Mouse (Mus musculus) embryonic facial prominence, embryonic 14.5 days (tissue): ENCODE data around the gene Zfp626. TPM values are rescaled to one million over a fixed set of nuclear protein-coding genes. Genes with fewer than 3 reads are reported as not detected.
A peak's percentile ranks its signal among the peaks of the same experiment; 100 is the strongest.
"Not testable (repeated sequence)": the region's sequence is repeated elsewhere in the genome, so short reads cannot be mapped to it uniquely, and the experiment has no call there.

Experiments
- ATAC-seq: fragments of 200-750 bp; cut with Nextera tagmentation; 2 replicates; pipeline ENCODE4 v1.8.0; 2017; ENCODE audit warnings: low read depth, moderate number of reproducible peaks, moderate TSS enrichment
- DNase-seq: peaks from one replicate; pipeline ENCODE4 v3.0.0-alpha.2; 2015; ENCODE audit warnings: low spot score
- H3K27ac ChIP-seq: fragments of 300-500 bp; sonication (generic); replicated peaks from 2 replicates; pipeline ENCODE4 v1.5.1; 2014; ENCODE audit warnings: low read depth, mild to moderate bottlenecking, low read length, moderate library complexity
- H3K27me3 ChIP-seq: fragments of 300-500 bp; sonication (generic); replicated peaks from 2 replicates; pipeline ENCODE4 v1.6.1; 2014; ENCODE audit warnings: low read length; ENCODE audit not compliant: control insufficient read depth, insufficient read depth
- H3K36me3 ChIP-seq: fragments of 300-500 bp; sonication (generic); 2 replicates; pipeline ENCODE4 v1.6.1; 2014; ENCODE audit warnings: low read length, mixed read lengths; ENCODE audit not compliant: control insufficient read depth, insufficient read depth
- H3K4me1 ChIP-seq: fragments of 300-500 bp; sonication (generic); 2 replicates; pipeline ENCODE4 v1.6.1; 2014; ENCODE audit warnings: antibody characterized with exemption, low read length; ENCODE audit not compliant: control insufficient read depth, insufficient read depth
- H3K4me2 ChIP-seq: fragments of 300-500 bp; sonication (generic); 2 replicates; pipeline ENCODE4 v1.6.1; 2014; ENCODE audit warnings: low read depth, mild to moderate bottlenecking, low read length, moderate library complexity, mixed read lengths
- H3K4me3 ChIP-seq: fragments of 300-500 bp; sonication (generic); 2 replicates; pipeline ENCODE4 v1.5.1; 2014; ENCODE audit warnings: low read depth, mild to moderate bottlenecking, low read length
- H3K9ac ChIP-seq: fragments of 300-500 bp; sonication (generic); 2 replicates; pipeline ENCODE4 v1.6.1; 2014; ENCODE audit warnings: low read depth, mild to moderate bottlenecking, low read length, moderate library complexity, mixed read lengths
- H3K9me3 ChIP-seq: fragments of 300-500 bp; sonication (generic); 2 replicates; pipeline ENCODE4 v1.6.1; 2016; ENCODE audit warnings: low read length; ENCODE audit not compliant: control insufficient read depth
- WGBS: fragments of 180-500 bp; shearing (Covaris S2); extraction: QIAGEN DNeasy Blood & Tissue Kit; methylation state at CpG from one replicate; pipeline ENCODE4 v1.1.7; 2014; 5-methylcytosine and 5-hydroxymethylcytosine counted together
- polyA plus RNA-seq: library from polyadenylated mRNA; unstranded; fragments of >200 nt; fragmentation: Nextera tagmentation; extraction: Ambion mirVana; gene quantifications from 2 replicates; pipeline ENCODE4 v1.2.1, GENCODE M21; 2014

Gene Zfp626
- polyA plus RNA-seq, 1 experiment from 2014 or later: 1.9 TPM

DNA sequence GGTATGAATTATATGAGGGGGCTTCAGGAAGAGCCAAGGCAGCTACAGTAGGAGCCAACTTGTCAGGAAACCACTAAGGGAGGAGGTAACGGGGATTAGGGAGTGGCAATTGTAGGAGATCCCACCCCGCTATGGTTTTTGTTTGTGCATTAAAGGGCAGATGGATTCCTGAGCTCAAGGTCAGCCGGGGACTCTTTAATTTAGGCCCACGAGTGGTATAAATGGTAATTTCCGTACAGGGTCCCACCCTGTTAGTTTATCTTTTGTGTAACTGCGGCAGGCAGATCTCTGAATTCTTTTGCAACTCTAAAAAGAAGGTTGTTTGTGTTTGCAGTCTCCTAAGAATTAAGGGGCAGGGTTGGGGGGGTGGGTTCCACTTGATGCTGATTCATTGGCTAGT, 33.1 kb downstream of the Zfp626 start:
- Histone ChIP-seq H3K4me2 (no peak overlapping the region), H3K9ac (no peak overlapping the region), H3K27me3 (no peaks in the 10 kb centered on the region), H3K9me3 (no peaks in the 10 kb centered on the region), H3K27ac (no peak overlapping the region), H3K4me1 (no peaks in the 10 kb centered on the region), H3K36me3 (peaks cover 7% of the 10 kb centered on the region; the same call in 1 of the 2 replicates), H3K4me3 (no peak overlapping the region)
- no peak for ATAC-seq
- no peak for DNase-seq
- WGBS: 94% methylated on average over 6 of the region's 6 CpGs

DNA sequence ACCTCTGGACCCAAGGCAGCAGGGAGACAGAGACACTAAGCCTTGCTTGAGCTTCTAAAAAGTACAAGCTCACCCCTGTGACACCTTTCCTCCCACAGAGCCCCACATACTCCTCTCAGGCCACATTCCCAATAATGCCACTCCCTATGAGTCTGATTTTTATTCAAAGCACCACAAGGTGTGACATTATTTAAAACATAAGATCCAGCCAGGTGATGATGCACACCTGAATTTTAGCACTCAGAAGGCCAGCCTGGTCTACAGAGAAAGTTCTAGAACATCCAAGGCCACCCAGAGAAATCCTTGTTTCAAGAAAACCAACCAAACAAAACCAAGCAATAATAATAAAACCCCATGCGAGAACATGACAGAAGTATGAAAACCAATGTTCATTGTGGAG, 50.2 kb downstream of the Zfp626 start, which contains the start of gene Zfp607a:
TSS of gene Zfp607a (plus strand) at position 301 of the 400 bp plus-strand sequence.
- Histone ChIP-seq H3K27me3 (no peaks in the 10 kb centered on the region), H3K27ac (no peak within 1 kb of the TSS), H3K9ac (no peak within 1 kb of the TSS), H3K4me3 (no peak within 1 kb of the TSS), H3K36me3 (peaks cover 20% of the 10 kb centered on the region), H3K4me2 (no peak within 1 kb of the TSS), H3K9me3 (no peaks in the 10 kb centered on the region), H3K4me1 (peaks cover 5% of the 10 kb centered on the region; the same call in 1 of the 2 replicates)
- DNase-seq (no peak), ATAC-seq (no peak)
- WGBS: 86% methylated on average over 1 of the region's 1 CpGs

DNA sequence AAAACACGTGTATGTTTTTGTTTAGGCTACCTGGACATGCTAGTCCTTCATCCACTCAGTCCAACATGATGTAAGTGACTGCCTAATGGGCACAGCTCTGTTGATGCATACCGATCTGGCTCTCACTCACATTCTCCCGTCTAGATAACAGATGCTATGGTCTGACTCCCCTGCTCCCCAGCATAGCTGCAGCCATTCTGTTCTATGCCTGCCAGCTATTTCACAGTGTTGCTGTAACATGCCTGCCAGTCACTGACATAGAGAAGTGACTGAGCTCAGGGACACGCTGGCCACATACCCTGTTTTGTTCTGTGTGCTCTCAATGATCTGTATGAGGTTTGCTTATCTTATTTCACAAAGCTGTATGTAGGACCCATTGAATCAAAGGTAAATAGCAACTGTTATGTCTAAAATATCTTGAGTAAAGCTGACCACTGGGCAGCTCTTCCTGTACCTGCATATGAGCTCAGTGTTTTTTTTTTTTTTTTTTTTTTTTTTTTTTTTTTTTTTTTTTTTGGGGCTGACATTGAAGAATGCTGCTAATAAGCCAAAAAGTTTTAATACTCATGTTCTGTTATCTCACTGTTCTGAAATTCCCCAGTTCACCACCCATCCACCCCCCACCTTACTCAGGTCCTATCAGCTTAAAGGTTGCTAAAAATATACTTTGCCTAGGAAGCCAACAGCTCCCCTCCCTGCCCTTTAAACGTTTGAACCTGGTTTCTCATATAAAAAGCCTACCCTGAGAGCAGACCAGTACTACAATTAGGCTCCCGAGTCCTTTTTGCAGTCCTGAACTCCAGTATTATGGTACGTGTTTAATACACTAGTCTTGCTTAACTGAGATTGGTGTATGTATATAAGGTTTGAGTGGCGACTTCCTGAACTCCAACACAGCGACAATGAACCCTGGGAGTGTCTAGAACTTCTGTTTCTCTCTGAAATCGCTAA, 52.6 kb downstream of the Zfp626 start:
- peak overlapping the region; percentile 70; the same call in 1 of the 2 replicates for H3K27ac ChIP-seq
- DNase-seq (peak; percentile 5), ATAC-seq (no peak)
- peak overlapping the region; percentile 74 for H3K9ac ChIP-seq
- H3K4me1 ChIP-seq: peaks cover 5% of the 10 kb centered on the region; the same call in 1 of the 2 replicates
- peak overlapping the region; percentile 58 for H3K4me3 ChIP-seq
- WGBS: 24% methylated on average over 10 of the region's 10 CpGs
- peaks cover 16% of the 10 kb centered on the region for H3K36me3 ChIP-seq
- no peaks in the 10 kb centered on the region for H3K27me3 ChIP-seq
- H3K9me3 ChIP-seq: no peaks in the 10 kb centered on the region
- H3K4me2 ChIP-seq: peak overlapping the region; percentile 60

DNA sequence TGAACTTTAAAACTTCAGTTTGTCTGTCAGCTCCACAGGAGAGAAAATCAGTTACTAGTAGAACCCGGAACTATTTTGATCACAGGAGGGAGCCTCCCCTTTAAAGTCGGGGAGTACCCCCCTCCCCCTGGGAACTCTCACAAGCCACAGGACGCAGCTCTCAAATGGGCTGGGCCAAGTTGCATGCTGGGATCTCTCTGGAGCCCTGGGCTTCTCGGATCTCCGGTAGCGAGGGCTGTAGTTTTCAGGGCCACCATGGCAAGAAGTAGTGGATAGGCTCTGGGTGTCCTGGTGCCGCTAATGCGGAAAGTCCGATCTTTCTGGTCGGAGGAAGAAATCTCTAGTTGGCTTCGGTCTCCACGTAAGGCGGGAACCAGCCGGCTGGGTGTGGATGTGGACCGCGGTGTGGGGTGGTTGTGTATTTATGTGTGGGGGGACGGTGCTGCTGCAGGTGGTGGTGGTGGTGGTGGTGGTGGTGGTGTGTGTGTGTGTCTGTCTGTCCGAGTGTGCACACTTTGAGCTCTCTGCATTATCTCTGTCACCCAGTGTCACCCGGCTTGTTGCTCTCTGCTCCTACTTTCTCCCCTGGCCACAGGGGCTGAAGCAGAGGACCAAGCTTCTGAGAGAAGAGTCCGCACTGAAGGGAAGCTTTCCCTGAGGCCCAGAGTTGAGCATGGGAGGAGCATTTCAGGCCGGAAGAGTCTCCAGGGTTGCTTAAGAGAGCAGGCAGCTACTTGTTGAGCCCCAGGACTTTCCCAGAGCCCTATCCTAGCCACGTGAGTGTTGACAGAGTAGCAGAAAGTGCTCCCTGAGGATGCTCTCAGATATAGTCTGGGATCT, 53.6 kb downstream of the Zfp626 start:
- Histone ChIP-seq H3K27ac (peak overlapping the region; percentile 70), H3K27me3 (no peaks in the 10 kb centered on the region), H3K36me3 (peaks cover 13% of the 10 kb centered on the region), H3K9ac (peak overlapping the region; percentile 74), H3K4me1 (peaks cover 5% of the 10 kb centered on the region; the same call in 1 of the 2 replicates), H3K4me2 (peak overlapping the region; percentile 60), H3K9me3 (no peaks in the 10 kb centered on the region), H3K4me3 (peak overlapping the region; percentile 58)
- DNase-seq: peak; percentile 94
- under 1% methylated on average over 20 of the region's 22 CpGs for WGBS
- peak; percentile 94 for ATAC-seq

DNA sequence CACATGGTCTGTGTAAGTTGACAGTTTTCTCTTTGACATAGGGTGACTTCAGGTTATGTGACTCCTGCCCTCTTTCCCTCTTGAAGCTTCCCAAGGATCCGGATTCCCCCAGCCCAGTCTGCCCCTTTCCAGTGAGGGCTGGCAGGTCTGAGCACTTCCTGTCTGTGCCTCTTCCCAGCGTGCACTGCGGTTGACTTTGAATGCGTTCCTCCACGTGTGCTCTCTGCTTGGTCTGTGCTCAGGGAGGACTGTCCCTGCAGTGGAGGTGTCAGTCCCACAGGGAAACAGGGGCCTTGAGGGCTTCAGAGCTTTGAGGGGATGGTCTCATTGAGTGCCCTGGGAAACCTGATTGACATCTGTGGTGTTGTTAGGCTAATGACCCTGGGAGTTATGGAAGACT, 55.6 kb downstream of the Zfp626 start:
- not testable (repeated sequence) for H3K4me1 ChIP-seq, H3K27ac ChIP-seq, ATAC-seq, H3K4me2 ChIP-seq, H3K27me3 ChIP-seq, H3K9ac ChIP-seq, DNase-seq, H3K9me3 ChIP-seq, H3K4me3 ChIP-seq
- 81% methylated on average over 5 of the region's 5 CpGs for WGBS
- peaks cover 28% of the 10 kb centered on the region for H3K36me3 ChIP-seq

Other genes with a start within 250 kb of the Zfp626 start
- gene Akt2, start 215.6 kb upstream of the Zfp626 start, polyA plus RNA-seq: 114 and 123 TPM in 2 replicates
- gene Ttc9b, start 153.3 kb upstream of the Zfp626 start, polyA plus RNA-seq: 3.8 and 4.6 TPM in 2 replicates
- 7.2 and 8.0 TPM in 2 replicates for gene Map3k10, start 132.6 kb upstream of the Zfp626 start, polyA plus RNA-seq
- gene Zfp607b, start 117.9 kb upstream of the Zfp626 start, polyA plus RNA-seq: 3.2 and 3.4 TPM in 2 replicates
- gene Zfp60, start 75.8 kb upstream of the Zfp626 start, polyA plus RNA-seq: 30.4 and 33.5 TPM in 2 replicates
- 8.4 and 9.6 TPM in 2 replicates for gene Zfp59, start 31.4 kb downstream of the Zfp626 start, polyA plus RNA-seq
- 3.1 and 3.2 TPM in 2 replicates for gene Zfp607a, start 50.3 kb downstream of the Zfp626 start, polyA plus RNA-seq
- gene Zfp974, start 122.3 kb downstream of the Zfp626 start, polyA plus RNA-seq: 8.0 and 8.3 TPM in 2 replicates
- gene Zfp780b, start 172.0 kb downstream of the Zfp626 start, polyA plus RNA-seq: 10.5 and 10.9 TPM in 2 replicates
- 4.6 and 4.9 TPM in 2 replicates for gene Zfp850, start 206.9 kb downstream of the Zfp626 start, polyA plus RNA-seq
- 247 and 269 TPM in 2 replicates for gene Psmc4, start 242.9 kb downstream of the Zfp626 start, polyA plus RNA-seq